Mouse (Mus musculus) testis, postnatal 10 days (tissue): Measurements from ENCODE around the gene Pdcd2.
"Not testable (repeated sequence)": the region's sequence is repeated elsewhere in the genome, so short reads cannot be mapped to it uniquely, and the experiment has no call there.

Experiments
- DNase-seq: peaks from one replicate; pipeline ENCODE4 v3.0.0; 2021; ENCODE audit warnings: low spot score

Pdcd2 gene

DNA sequence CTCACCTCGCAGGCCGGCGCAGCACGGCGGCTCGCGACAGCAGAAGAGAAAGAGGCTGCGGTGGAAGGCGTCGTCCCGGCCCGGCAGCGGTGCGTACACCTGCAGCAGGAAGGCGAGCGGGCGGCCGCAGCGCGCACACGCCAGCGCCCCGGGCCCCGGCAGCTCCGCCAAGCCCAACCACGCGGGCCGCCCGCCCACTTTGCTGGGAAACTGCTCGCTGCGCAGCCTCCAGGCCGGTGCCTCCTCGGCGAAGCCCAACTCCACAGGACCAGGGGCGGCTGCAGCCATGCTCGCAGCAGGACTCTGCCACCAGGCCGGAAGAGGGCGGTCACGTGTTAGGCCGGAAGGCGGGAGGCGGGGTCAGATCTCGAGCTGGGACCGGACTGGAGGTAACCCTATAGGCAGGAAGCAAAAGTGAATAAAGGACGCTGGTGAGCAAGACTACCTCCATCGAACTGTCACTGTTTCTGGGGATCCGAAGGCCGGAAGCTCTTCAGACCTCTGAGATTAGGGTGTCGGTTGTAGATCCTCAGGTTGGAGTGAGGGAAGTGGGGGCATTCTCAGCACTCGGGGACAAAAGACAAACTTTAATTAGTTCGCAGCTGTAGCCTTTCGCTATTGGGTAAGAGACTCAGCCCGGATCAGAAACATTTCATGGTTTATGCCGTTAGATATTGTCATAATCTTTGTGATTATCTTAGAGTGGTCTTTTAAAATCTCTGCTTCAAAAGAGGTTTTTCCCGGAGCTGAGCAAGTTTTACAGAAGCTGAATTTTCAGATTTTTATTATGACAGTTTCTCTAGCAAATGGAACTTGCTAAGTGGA is at the start of gene Pdcd2:
Gene Pdcd2 (minus strand): TSS at position 316 of the 825 bp plus-strand sequence.
- peak; percentile 97 for DNase-seq

DNA sequence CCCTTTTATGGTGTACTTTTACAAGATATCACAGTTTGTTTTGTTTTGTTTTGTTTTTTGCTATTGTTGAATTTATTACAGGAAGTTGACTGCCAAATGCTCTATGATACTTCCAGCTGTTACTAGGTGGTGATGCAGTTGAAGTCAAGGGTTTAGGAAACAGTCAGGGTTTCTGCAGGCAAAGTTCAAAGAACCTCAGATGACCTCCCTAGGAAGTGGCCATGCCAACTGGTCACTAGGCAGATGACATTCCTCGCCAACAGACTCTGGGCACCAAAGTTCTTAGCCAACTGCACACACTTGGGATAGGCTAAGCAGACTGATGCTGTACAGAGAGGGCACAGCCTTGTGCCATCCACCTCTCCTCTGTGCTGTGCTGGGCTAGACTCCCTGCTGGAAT is 48.0 kb upstream of the Pdcd2 start:
- DNase-seq: no peak

DNA sequence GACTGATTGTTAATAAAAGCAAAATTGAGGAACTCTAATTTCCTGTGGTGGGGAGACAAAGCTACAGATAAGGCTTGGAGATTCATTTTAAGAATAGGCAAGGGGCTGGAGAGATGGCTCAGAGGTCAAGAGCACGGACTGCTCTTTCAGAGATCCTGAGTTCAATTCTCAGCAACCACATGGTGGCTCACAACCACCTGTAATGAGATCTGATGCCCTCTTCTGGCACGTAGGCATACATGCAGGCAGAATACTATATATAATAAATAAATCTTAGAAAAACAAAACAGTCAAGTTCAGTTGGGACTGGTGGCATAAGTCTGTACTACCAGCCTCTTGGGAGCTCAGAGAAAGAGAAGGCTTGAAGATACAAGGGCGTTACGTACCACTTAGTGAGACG is 39.8 kb upstream of the Pdcd2 start:
- DNase-seq: no peak

DNA sequence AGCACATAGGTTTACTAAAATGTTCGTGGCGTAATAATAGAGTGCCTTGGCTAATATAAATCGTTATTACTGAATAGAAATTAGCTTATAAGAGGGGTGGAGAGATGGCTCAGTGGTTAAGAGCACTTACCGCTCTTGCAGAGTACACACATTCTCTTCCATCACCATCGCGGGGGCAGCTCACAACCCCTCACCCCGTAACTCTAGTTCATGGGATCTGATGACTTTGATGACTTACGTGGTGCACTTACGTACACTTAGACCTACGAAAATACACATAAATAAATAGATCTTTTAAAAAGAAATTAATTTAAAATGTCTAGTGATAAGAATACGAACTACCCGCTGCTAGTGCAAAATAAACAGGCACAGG is 37.8 kb upstream of the Pdcd2 start:
- DNase-seq: no peak

DNA sequence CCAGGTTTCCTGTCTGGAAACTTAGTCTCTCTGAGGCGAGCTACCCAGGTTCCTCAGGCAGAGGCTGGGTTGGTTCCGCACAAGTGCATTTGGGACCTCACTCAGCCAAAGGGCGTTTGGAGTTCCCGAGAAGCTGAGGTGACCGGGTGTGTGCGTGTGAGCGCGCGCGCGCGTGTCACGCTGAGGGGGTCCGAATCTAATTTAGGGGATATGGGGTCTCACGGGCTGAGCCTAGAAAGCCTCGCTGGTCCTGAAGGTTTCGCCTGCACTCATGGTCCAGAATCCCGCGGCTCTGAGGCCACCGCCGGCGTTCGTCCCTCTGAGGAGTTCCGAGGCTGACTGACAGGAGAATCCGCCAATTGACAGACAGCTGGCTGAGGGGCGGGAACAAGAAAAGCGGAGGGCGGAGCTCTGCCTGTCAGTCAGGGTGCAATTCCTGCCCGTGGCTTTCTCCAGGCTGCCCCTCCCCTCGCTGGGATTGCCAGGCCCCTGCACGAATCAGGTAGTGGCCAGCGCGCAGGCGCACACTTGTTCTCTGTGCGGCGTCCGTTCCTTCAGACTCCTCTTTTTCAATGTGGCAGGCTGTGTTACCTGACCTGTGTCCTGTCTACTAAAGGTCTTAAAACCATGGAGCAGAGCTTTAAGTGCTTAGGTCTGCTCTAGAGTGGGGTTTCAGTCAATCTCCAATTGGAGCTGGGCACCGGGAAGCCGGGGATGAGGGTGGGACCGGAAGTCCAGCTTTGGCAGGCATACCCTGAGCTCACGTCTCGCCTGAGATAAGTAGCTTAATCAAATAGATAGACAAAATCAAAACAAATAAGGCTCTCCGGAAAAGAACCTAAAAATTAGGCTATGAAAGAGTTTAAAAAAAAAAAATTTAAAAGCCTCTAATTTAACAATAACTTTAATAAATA is 37.2 kb upstream of the Pdcd2 start, which contains the start of gene Prdm9:
Gene Prdm9 (minus strand): TSS at position 341 of the 914 bp plus-strand sequence.
- peak; percentile 99 for DNase-seq

DNA sequence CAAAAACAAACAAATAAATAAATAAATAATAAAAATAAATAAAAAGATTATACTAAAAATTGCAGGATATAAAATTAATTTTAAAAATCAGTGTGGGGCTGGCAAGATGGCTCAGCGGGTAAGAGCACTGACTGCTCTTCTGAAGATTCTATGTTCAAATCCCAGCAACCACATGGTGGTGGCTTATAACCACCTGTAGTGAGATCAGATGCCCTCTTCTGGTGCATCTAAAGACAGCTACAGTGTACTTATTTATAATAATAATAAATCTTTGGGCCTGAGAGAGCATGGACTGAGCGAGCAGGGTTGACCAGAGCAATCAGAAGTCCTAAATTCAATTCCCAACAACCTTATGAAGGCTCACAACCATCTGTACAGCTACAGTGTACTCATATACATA is 32.8 kb upstream of the Pdcd2 start:
- no peak for DNase-seq

DNA sequence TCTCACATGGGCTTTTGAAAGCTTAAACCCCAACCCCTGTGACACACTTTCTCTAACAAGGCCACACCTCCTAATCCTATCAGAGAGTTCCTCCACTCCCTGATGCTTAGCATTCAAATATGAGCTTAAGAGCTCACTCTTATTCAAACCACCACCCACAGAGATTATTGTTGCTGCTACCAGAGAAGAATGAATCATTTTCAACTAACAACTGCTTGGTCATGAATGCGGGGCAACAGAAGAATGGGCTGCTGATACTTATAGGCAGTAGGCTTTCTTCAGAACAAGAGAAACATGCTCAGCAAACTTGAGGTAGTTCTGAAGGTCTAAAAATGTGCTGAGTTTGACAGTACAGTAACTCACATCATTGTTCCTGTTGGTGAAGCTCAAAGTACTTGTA is 22.6 kb upstream of the Pdcd2 start:
- DNase-seq: no peak

DNA sequence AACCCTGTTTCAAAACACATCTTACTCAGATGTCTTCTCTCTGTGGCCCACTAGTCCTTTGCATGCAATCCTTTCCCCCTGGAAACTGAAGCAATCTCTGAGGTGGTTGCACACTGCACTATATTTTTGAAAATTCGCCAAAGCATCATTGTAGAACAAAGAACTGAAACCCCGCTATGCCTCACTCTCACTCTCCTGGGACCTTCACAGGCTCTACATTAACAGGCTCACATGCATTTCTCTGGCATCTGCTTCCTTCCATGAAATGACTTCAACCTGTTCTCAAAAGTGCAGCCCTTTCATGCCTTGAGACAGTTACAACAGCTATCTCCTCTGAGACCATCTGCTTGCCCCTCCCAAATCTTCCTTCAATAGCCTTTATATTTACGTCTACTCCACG is 19.3 kb upstream of the Pdcd2 start:
- no peak for DNase-seq

DNA sequence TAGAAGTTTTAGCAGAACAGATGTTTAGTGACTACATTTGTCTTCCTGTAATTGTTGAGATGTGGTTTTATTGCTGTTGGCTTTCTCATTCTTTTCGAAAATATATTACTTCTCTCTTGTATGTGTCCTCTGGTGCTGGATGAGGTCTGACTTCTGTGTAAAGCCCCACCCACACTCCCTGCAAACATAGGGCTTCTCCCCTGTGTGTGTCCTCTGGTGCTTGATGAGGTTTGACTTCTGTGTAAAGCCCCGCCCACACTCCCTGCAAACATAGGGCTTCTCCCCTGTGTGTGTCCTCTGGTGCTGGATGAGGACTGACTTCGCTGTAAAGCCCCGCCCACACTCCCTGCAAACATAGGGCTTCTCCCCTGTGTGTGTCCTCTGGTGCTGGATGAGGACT is 16.8 kb upstream of the Pdcd2 start:
- not testable (repeated sequence) for DNase-seq

DNA sequence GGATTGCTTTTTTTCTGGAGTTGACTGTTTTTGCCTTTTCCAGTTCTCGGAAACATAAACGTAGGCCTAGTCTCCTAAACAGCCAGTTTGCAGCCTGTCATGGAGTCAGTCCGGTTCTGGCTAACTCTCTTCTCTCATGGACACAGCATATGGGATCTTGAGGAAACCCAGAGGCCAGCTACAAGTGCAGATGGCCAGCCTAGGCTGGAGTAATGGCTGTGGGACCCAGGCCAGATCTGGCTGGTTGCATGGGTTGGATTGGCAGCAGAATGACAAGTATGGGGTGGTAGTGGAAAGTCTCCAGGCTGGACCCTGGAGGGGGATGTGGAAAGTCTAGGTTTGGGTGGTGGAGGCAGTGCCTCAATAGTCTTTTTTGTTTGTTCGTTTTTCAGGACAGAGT is 13.2 kb upstream of the Pdcd2 start:
- no peak for DNase-seq

DNA sequence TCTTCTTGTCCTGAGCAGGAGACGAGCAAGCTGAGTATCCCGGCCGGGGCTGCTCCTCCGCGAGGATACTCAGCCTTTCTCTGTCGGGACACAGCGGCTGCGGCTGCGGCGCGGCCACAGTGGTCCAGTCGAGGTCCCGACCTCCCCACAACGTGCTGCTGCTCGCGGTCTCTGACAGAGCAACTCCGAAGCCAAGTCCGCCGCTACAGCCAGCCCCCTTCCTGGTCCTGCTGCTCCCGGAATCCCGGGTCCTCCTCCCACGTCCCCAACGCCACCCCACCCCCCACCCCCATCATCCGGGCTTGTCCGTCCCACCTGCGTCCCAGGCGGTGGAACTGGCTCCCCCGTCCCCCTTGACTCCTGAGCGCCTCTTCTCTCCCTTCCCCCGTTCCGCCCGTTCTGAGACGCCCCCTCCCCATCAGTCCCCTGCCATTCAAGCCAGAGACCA is 9.4 kb upstream of the Pdcd2 start:
- DNase-seq: peak; percentile 45

DNA sequence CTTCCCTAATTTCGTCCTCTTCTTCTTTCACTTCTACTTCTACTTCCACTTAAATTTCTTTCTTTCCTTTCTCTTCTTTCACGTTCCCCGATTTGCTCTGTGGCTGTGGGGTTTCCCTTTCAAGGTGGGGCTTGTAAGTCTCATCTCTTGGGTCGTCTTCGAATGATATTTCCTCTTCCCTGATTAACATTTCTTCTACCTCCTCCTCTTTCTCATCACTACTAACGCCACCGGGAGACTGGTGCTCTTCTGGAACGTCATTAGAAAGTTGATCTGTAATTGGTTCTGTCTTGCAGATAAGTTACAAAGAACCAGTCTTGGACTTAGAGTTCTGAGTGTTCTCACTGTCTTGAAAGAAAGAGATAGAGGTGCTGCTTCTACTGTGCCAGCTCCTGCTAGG is 8.8 kb upstream of the Pdcd2 start:
- DNase-seq: no peak

DNA sequence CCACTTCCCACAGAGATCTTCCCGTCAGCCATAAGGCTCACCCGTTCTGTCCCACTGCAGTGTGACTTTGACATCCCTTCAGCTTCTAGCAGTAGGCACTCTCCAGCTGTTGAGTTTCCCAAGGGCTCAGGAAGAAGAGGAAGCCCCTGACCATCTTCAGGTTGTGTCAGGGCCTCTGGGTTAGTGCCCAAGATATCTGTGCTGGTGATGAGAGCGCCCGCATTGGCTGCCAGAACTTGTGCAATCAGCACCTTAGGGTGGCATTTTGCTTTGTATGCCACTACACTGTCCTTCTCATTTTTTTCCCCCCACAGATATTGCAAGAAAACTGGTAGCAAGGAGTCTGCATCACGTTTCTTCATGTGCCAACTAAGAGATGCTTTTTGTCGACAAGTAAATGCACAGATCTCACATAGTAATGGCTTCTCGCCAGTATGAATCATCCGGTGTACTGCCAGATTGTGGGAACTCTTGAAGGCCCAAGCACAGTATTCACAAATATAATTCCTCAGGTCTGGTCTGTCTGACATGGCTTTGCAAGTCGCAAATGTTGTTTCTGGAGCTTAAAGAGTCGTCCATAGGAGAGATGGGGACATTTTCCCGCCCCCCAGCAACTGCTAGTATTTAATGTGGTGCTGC is 8.2 kb upstream of the Pdcd2 start:
- no peak for DNase-seq

DNA sequence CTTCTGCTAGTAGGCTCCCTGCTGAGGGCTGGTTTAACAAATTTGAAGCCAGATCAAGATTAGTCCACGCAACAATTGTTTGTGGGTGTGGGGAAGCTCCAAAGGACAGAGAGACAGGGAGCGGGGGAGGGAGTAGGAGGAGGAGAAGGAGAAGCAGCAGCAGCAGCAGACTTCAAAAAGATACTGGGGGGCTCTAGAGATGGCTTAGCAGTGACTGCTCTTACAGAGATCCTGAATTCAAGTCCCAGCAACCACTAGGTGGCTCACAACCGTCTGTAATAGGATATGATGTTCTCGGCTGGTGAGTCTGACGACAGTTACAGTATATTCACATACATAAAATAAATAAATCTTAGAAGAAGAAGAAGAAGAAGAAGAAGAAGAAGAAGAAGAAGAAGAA is 3.0 kb upstream of the Pdcd2 start:
- DNase-seq: peak; percentile 56

DNA sequence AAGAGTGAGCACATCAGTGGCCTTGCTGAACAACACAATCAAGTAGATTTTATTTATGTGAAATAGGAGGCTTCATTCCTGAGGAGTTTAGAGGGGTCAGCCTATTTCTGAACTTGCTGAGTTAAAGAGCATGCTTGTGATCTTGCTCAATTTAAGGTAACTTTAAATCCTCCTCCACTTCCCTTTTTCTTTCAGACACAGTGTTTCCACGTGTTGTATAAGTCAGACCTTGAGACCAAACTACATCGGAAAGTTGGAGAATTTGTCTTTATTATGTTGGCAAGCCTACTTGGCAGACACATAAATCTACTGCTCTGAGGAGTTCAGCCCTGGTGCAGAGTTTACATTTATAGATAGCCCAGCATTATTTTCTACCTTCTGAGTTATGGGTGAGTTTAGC is 1.8 kb upstream of the Pdcd2 start:
- no peak for DNase-seq

DNA sequence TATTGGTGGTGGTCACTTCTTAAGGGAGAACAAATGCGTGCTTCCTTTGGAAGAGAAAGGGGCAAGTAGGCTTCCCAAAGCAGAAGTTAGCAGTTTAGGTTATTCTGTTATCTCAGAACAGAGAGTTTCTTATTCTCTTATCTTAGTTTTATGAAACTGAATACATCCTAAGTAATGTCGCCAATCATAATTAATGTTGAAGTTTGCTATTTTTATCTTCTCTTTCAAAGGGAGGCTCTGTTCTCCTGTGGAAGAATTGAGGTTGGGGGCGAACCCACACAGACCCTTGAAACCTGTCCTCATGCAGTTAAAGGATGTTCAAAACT is 673 bp upstream of the Pdcd2 start:
- DNase-seq: no peak

DNA sequence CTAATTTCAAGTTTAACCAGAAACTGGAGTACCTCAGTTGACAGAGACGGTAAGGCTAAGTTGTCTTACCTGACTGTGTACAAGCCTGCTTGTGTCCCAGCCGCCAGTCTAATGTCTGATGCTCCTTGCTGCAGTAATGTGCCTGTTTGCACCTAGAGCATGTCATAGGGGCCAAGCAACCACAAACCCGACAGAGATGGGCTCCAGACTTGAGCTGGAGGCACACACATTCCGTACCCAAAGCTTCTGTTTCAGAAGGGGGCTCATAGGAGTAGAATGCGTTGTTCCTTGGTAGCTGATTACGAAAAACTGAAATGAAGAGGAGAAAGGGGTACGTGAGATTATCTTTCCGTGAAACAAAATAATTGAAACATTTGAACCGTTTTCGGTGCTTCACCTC is 797 bp downstream of the Pdcd2 start:
- no peak for DNase-seq

DNA sequence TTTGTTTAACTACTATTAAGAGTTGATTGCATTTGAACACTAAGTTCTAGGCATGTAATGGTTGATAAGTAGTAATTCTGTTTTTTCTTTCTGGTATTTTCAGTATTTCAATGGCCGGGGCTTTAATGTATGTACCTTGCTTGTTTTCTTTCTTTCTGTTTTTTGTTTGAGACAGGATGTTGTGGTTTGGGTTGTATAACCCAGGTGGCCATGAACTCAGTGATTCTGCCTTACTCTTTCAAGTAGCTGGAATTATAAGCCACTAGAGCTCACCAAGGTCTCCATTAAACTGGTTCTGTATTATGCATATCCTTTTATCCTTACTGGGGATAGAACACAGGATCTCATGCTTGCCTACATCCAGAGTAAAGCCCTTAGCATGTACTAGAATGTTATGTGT is 8.3 kb downstream of the Pdcd2 start:
- no peak for DNase-seq

DNA sequence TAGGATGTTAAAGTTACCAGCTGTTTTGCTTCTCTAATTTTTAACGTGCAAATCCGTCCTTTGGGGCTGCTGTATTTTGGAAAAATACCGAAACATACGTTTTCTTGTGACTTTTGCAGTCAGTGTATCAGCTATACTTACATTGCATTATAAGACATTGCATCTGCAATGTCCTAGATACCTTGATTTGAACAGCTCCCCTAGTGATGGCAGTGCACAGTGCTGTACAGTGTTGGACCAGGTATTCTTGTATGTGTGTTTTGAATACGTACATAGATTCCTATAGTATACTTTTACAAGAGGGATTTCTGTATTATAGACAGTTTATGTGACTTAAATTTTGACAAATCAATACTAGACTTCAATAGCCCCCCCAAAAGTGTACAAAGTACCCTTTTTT is 8.9 kb downstream of the Pdcd2 start:
- no peak for DNase-seq

DNA sequence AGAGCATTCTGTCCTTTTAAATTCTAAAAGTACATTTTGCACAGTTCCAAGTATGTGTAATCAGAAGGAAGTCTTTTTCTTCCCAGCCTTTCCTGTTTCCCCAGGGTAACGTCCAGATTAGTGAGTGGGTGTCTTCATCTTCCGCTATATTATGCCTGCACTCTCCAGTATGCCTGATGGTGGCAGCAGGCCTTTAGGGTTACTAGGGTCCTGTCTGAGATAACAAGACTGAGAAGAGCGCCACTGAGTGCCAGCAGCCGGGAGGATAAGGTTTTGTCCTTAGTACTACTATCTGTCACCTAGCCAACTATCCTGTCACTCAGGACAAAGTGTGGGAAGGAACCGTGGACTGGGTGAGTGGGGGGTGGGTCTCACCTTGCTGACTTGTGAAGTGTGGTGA is 9.3 kb downstream of the Pdcd2 start:
- no peak for DNase-seq

DNA sequence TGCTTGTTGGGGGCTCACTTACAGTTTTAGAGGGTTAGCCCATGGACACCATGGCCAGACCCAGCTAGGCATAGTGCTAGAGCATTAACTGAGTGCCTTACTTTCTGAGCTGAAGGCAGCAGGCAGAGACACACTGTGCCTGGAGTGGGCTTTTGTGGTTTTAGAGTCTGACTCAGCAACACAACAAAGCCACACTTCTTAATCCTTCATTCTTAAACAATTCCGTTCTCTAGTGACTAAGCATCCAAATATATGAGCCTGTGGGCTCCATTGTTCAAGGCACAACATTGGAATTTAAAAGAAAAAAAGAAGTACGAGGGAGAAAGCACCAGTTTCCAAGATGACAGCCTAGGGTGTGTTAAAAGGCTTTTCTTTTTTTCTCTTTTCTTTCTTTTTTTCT is 16.4 kb downstream of the Pdcd2 start:
- DNase-seq: no peak

DNA sequence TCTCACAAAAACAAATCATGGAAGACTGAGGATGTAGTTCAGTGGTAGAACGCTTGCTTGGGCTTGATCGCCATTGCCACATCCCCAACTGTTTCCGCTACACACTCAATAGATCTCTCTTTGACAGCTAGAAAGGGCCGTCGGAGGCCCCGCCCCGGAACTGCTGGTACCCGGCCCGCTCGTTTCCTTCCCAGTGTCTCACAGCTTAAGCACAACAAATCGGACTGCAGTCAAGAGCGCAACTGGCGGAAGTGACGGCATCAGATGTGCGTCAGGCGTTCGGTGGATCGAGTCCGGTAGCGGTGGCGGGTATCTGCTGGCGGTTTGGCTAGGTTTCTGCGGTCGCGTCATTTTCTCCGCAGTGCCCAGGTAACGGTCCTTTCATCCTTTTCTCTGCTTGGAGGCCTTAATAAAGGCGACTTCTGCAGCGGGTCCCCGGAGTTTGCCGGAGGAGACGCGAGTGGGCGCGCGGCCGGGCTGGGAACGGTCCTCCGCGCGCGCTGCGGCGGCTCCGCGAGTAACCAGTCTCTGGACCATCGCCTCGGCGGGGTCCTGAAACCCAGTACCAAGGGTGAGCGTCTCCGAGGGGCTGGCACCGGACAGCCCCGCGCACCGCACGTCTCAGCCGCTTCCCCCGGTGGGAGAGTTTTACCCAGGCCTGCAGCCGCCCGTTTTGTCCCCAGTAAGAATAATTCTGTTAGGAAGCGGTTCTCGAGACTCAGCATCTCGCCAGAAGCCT is 27.3 kb downstream of the Pdcd2 start, which contains the start of the genes Psmb1 and Tbp:
Gene Psmb1 (minus strand): TSS at position 96 of the 739 bp plus-strand sequence.
Gene Tbp (plus strand): TSS at position 233 of the 739 bp plus-strand sequence.
- peak; percentile 96 for DNase-seq
